Mouse (Mus musculus): ENCODE results near the gene Wasf1. TPM values are rescaled to one million over a fixed set of nuclear protein-coding genes. Genes with fewer than 3 reads are reported as not detected.

Wasf1 gene
- total RNA-seq (2021), result 6.6 and 8.6 TPM in 2 replicates
- long read RNA-seq, partial matches to known transcripts, result 1 of 1 reads
- long read RNA-seq, other reads (novel, unspliced or antisense), result 0 of 1 reads

- DNase-seq, result peak; percentile 96
Observed at GRCm38 (mm10) chr10:40882831-40883643, at the start of gene Wasf1, which contains the start of gene Cdc40. TSS of gene Wasf1 (plus strand) at chr10:40883475. TSS of gene Cdc40 (minus strand) at chr10:40883311.

GRCm38 (mm10) chr10:40840086-40840485 is 43.2 kb upstream of the Wasf1 start:
- DNase-seq, result peak; percentile 12

- no peak for DNase-seq
Observed at GRCm38 (mm10) chr10:40843841-40844240, 39.4 kb upstream of the Wasf1 start.

DNA sequence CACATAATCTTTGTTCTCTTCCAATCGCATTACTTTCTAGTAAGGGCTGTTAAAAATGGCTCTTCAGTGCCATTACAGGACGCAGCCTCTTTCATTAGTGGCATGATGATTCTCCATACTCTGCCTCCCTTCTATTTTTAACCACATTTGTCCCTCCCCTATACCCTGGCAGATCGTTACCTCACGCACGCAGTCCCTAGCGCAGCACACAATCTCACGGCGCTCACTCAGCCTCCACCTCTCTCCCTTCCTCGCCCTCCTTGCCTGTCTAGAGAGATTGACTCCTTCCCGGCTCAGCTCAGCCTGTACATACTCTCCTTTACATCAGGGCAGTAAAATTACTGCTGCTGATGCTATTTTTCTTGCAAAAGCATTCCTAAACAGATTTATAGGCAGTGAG is 38.7 kb upstream of the Wasf1 start:
- DNase-seq, result no peak

- peak; percentile 22 for DNase-seq
Observed at GRCm38 (mm10) chr10:40845626-40846025, 37.6 kb upstream of the Wasf1 start.

DNA sequence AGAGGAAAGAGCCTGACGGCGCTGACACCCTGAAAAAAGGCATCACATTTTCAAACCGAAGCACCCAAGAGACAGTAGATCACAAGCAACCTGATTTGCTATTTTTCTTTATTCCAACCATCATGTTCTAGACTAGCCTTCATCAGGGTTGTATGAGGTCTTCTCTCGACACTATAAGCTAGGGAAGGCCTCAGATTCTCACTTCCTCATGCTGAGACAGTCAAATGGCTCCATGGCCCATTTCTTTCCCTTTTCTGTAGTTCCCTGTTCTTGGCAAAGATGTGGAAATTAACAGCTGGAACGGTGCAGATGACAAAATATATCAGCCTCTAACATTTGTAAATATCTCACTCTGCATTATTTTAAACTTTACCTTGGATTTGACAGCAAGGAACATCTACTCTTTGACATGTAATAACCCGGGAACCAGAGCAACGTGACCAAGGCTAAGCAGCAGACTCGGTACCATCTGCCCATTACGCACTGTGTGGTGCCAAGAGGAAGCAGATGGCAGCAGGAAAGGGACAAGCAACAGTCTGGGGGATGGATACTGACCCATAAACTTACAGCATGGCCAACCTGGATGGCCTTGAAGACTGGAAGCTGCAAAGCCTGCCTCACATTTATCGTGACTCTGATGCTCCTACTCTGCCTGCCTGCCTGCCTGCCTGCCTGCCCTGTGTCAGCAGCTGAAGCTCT is 36.0 kb upstream of the Wasf1 start:
- no peak for DNase-seq

- DNase-seq, result no peak
Observed at GRCm38 (mm10) chr10:40850644-40851043, 32.6 kb upstream of the Wasf1 start.

DNA sequence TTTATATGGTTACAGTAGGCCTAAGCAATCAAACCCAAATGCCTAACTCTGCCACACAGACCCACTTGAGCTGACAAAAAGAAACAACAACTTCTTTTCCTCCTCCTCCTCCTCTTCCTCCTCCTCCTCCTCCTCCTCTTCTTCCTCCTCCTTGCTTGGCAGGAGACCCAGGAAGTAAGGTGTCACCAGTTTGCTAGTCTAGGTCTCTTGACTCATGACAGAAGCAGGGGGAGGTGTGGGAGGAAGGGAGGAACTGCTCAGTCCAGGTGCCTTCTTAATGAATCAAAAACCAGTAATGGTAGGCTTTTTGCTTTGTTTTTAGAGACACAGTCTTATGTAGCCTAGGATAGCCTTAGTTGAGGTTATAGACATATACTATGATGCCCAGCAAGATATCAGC is 32.1 kb upstream of the Wasf1 start:
- DNase-seq, result no peak

DNA sequence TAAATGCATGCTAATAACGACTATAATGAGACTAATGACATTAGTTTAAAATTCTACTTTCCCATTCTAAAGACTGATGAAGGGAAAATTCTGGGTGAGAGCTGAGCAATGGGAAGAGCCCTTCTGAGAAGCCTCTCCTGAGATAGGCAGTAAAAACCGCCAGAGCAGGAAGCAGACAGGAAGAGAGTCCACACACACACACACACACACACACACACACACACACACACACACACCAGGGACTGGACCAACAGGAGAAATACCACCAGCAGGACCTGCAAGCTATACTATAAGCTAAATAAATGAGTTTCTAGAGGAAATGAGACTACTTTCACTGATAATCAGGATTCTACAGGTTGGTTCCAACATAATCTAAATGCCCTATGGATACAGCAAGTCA is 27.7 kb upstream of the Wasf1 start:
- DNase-seq, result no peak

DNA sequence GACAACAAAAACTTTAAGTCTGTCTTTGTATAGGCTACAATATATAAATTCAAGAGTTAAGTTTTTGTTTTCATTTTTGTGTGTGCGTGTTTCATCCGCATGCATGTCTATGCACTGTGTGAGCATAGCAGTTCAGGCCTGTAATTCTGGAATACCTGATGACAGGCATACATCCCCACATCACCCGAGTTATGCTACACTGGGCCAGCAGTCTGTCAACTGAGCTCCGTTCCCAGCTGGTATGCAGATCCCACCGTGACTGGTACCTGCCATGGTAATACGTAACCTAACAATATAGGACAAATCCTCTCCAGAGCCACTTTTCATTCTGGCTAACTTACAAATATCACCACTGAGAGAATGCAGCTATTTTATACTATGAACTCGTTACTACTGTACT is 26.6 kb upstream of the Wasf1 start:
- no peak for DNase-seq

DNA sequence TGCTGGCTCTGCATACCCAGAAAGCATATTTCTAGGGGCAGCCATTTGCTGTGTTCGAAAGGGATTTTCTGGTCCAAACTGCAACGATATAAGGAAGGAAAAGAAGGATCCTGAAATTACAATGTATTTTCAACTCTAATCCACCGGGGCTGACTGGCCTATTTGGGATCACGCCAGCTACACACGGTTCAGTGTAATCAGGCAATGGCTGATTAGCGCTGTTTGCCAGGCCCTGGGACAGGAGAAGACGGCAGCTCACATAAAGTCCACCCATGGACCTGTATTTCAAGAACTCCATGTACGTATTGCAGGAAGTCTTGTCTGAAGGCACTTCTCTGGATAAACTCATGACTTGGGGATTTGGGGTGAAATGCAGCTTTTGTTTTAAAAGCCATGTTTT is 25.7 kb upstream of the Wasf1 start:
- DNase-seq, result peak; percentile 28

DNA sequence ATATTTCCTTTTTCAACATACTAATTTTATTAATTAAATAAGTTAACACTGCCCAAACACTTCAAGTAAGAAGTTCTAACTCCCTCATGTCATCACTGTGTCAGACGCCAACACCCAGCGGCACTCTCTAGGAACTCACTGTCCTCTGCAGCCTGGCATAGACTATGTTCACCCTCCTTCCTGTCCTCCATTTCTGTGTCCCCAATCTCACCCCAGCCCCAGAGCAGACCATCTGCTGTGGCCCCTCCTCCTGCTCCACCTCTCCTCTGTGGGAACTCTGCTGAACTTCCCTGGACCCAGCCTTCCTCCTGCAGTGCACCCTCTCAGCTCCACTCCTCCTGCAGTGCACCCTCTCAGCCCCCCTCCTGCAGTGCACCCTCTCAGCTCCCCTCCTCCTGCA is 15.2 kb upstream of the Wasf1 start:
- no peak for DNase-seq

- DNase-seq, result no peak
Observed at GRCm38 (mm10) chr10:40871301-40871700, 12.0 kb upstream of the Wasf1 start.

- no peak for DNase-seq
Observed at GRCm38 (mm10) chr10:40872052-40872451, 11.2 kb upstream of the Wasf1 start.

DNA sequence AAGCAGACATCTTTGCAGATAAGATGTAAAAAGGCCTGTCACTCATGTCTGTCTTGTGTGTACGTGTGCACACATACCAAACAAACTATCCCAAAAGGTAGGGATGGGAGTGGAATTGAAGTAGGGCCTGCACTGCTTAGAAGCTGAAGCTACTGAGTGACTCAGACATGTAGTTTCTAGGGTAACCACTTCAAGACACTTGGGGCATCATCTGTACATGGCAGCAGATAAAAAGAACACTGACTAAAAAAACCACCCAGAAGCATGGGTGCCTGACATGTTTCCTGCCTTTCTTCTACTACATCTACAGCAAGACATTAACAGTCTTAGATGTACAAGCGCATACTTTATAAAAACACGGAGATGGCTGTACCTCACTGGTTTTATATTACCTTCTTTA is 5.0 kb upstream of the Wasf1 start:
- no peak for DNase-seq

- no peak for DNase-seq
Observed at GRCm38 (mm10) chr10:40879969-40880368, 3.3 kb upstream of the Wasf1 start.

GRCm38 (mm10) chr10:40881236-40881635 is 2.0 kb upstream of the Wasf1 start:
- DNase-seq, result no peak

DNA sequence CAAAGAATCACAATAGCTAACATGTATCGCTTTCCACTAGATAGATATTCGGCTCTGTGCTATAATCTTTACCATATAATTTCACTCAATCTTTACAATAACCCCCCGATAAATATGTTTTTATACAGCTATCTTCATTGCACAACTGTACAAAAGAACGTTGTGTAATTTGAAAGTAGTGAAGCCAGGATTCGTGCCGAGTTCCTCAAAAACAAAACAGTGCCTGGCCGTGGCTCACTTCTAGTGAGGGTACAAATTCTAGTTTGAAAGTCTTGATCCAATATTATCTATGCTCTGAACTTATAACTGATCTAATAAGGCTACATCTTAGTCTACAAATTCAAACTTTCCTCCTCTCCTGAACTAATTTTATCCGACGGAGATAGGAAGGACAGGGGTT is 942 bp upstream of the Wasf1 start:
- no peak for DNase-seq

- DNase-seq, result no peak
Observed at GRCm38 (mm10) chr10:40883644-40884278, 486 bp downstream of the Wasf1 start.

DNA sequence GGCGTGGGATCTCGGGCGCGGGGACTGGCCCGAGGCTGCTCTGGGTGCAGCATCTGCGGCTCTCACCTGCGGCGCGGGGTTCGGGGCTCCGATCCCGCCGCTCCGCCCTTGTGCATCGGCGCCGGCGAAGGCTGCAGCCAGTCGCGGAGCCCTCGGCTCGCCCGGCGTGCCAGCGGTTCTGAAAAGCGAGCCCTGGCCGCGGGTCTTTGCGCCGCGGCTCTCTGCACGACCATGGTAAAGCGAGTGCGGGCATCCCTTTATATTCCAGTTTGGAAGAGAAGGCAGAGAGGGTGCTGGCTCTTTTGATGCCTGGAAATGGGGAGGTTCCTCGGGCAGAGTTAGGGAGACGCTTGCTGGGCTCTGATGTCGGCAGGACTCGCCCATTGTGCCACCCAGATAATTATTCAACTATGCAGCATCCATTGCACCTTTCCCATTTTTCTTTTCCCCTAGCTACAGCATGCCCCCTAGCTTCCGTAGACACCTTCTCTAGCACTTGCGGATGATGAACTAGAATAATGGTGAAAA is 1.1 kb downstream of the Wasf1 start:
- peak; percentile 43 for DNase-seq

- no peak for DNase-seq
Observed at GRCm38 (mm10) chr10:40885432-40885831, 2.2 kb downstream of the Wasf1 start.

DNA sequence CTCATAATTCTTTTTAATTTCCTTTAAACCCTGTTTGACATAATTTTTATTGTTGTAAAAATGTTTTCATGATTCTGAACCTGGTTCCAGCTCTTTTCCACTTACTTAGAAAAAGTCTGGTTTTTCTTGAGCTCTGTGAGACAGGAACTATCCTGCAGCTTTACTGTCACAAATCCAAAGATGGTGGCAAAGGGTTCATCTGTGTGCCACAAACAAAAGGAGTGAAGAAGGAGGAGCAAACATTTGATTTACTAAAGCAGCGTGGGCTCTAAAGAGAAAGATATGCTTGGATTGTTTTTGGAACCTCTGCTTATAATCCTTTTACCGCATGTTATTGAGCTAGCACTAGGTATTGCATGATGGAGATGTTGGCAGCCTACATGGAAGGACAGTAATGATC is 4.0 kb downstream of the Wasf1 start:
- DNase-seq, result no peak

DNA sequence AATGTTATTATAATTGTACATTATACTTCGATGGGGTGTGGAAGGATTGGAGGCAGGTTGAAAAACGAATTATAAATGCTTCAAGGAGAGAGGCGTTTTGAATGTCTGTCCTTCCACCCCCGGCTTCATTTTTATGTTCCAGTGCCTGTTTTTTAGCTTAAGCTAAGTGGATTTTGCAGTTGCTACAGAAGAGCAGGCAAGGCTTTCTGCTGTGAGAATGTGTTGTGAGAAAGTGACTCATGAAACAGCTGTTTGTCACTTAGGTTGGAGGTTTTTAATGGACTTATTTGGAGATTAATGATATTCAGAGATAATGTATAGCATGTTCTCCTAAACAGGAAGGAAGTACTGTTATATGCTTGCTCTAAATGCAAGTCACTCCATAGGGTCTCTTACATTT is 5.9 kb downstream of the Wasf1 start:
- DNase-seq, result no peak

All from adrenal gland, postnatal 25 days (tissue).